Mouse (Mus musculus): Measurements from ENCODE around the gene Brd1.

- TF ChIP-seq CTCF (IDR thresholded peaks at IDR 0.05; ENCODE audit: extremely low read depth, insufficient read depth, low read length) (no peak), POLR2A (IDR thresholded peaks at IDR 0.05; ENCODE audit: extremely low read depth, insufficient read depth, low read length) (no peak)
These were observed 33.3 kb downstream of the Brd1 start for GRCm38 (mm10) chr15:88700759-88701158.
